ENCODE assay signal across 8 mouse cellular contexts in genomic region chr11:84513171-84514116, GRCm38 (mm10). TPM values are rescaled to one million over a fixed set of nuclear protein-coding genes. Genes with fewer than 3 reads are reported as not detected.
DNase-seq lines count a peak whose midpoint lies in the region; ATAC-seq and TF ChIP-seq lines count a peak whose summit lies in the region.

Aatf (minus strand) TSS chr11:84513522.

- under 1% methylated on average over 80 of the region's 80 CpGs for WGBS in cerebellum, adult 2 months
- WGBS in forebrain, postnatal 0 days = 1% methylated on average over 80 of the region's 80 CpGs
- under 1% methylated on average over 80 of the region's 80 CpGs for WGBS in lung, embryonic 15.5 days

- H3K4me1 ChIP-seq in MEL (ENCODE audit: control insufficient read depth in 1 of 2, insufficient read depth in 2 of 2, low read length in 2 of 2) = peaks cover 8 to 14% of the 10 kb centered on the region in 2 experiments; a peak in 3 of 4 replicates
- no peaks in the 10 kb centered on the region; the same call in 1 of the 2 replicates for H3K4me1 ChIP-seq in cerebellum, adult 2 months (ENCODE audit: control insufficient read depth, insufficient read depth, low read length)
- H3K4me1 ChIP-seq in forebrain, postnatal 0 days (ENCODE audit: insufficient read depth) = 0 out of 2 replicates have a peak, but pooled peaks cover 6% of the 10 kb centered on the region
- H3K4me1 ChIP-seq in lung, embryonic 15.5 days = peaks cover 14% of the 10 kb centered on the region

- H3K4me2 ChIP-seq in forebrain, postnatal 0 days (ENCODE audit: low read depth) = peak within 1 kb of the TSS; percentile 88
- H3K4me2 ChIP-seq in lung, embryonic 15.5 days = peak within 1 kb of the TSS; percentile 89

- peak; percentile 99 for DNase-seq in MEL (ENCODE audit: low read depth, low spot score)
- peak; percentile 97 for DNase-seq in cerebellum, adult 2 months
- DNase-seq in forebrain, postnatal 0 days = peak; percentile 99
- DNase-seq in heart, postnatal 4 days = peak; percentile 96
- peak; percentile 90 to 95 for DNase-seq in layer of hippocampus, adult 8-10 months (ENCODE audit: low spot score in 2 of 2)
- DNase-seq in ovary, adult 18-20 months (ENCODE audit: low spot score) = peak; percentile 93
- DNase-seq in thymus, postnatal 0 days (ENCODE audit: low spot score) = peak; percentile 98

- peaks cover 20% of the 10 kb centered on the region for H3K79me2 ChIP-seq in MEL (ENCODE audit: control insufficient read depth, insufficient read depth, low read length, poor library complexity)

- H3K9ac ChIP-seq in MEL (ENCODE audit: control insufficient read depth, low read depth, low read length, poor library complexity, severe bottlenecking) = peak within 1 kb of the TSS; percentile 95
- H3K9ac ChIP-seq in forebrain, postnatal 0 days = peak within 1 kb of the TSS; percentile 79
- H3K9ac ChIP-seq in lung, embryonic 15.5 days = peak within 1 kb of the TSS; percentile 77

- H3K27ac ChIP-seq in MEL (ENCODE audit: control insufficient read depth, low read depth, low read length) = peak within 1 kb of the TSS; percentile 85
- peak within 1 kb of the TSS; percentile 53 for H3K27ac ChIP-seq in cerebellum, adult 2 months (ENCODE audit: insufficient read depth, low read length)
- H3K27ac ChIP-seq in forebrain, postnatal 0 days (ENCODE audit: low read depth, low read length) = peak within 1 kb of the TSS; percentile 77
- peak within 1 kb of the TSS; percentile 71 for H3K27ac ChIP-seq in lung, embryonic 15.5 days

- H3K36me3 ChIP-seq in MEL (ENCODE audit: control insufficient read depth in 1 of 2, insufficient read depth in 2 of 2, low read length in 2 of 2) = peaks cover 10 to 31% of the 10 kb centered on the region in 2 experiments
- H3K36me3 ChIP-seq in forebrain, postnatal 0 days (ENCODE audit: insufficient read depth) = no peaks in the 10 kb centered on the region; the same call in 1 of the 2 replicates
- peaks cover 22% of the 10 kb centered on the region for H3K36me3 ChIP-seq in lung, embryonic 15.5 days

- TF ChIP-seq CTCF in MEL (IDR thresholded peaks at IDR 0.05 in 2 of 3, conservative IDR thresholded peaks at IDR 0.05 in 1 of 3; ENCODE audit: control insufficient read depth in 1 of 3, insufficient read depth in 1 of 3, low read depth in 2 of 3, low read length in 3 of 3, poor library complexity in 1 of 3, severe bottlenecking in 1 of 3) = no peak
- no peak for TF ChIP-seq CTCF in cerebellum, adult 2 months (IDR thresholded peaks at IDR 0.05; ENCODE audit: borderline replicate concordance, insufficient read depth, low read depth, low read length)
- TF ChIP-seq CTCF in forebrain, postnatal 0 days (IDR thresholded peaks at IDR 0.05; ENCODE audit: low read depth) = no peak

- no peaks in the 10 kb centered on the region for H3K9me3 ChIP-seq in MEL (replicated peaks; ENCODE audit: insufficient read depth, low read length)
- H3K9me3 ChIP-seq in forebrain, postnatal 0 days (ENCODE audit: low read length) = no peaks in the 10 kb centered on the region
- no peaks in the 10 kb centered on the region for H3K9me3 ChIP-seq in lung, embryonic 15.5 days

- no peak for TF ChIP-seq RAD21 in MEL (IDR thresholded peaks at IDR 0.05; ENCODE audit: low read depth, low read length)

- ATAC-seq in forebrain, postnatal 0 days = peak; percentile 99
- peak; percentile 99 for ATAC-seq in lung, embryonic 15.5 days (ENCODE audit: borderline replicate concordance, extremely low read depth, low FRiP score, low TSS enrichment)

- peak within 1 kb of the TSS; percentile 78 to 94 for H3K4me3 ChIP-seq in MEL (ENCODE audit: control insufficient read depth in 1 of 2, insufficient read depth in 1 of 2, low read depth in 2 of 2, low read length in 2 of 2)
- H3K4me3 ChIP-seq in cerebellum, adult 2 months (replicated peaks; ENCODE audit: insufficient read depth, low read depth, low read length) = peak within 1 kb of the TSS; percentile 82
- peak within 1 kb of the TSS; percentile 88 for H3K4me3 ChIP-seq in forebrain, postnatal 0 days (ENCODE audit: low read depth, low read length)
- H3K4me3 ChIP-seq in lung, embryonic 15.5 days = peak within 1 kb of the TSS; percentile 74

- TF ChIP-seq EP300 in MEL (IDR thresholded peaks at IDR 0.05; ENCODE audit: low read depth in 1 of 2, low read length in 2 of 2) = peak in 1 of 2 experiments; percentile 15; a peak in 1 of 4 replicates

- no peaks in the 10 kb centered on the region; a peak in 1 of 4 replicates for H3K27me3 ChIP-seq in MEL (ENCODE audit: control insufficient read depth in 1 of 2, insufficient read depth in 2 of 2, low read length in 2 of 2)
- no peaks in the 10 kb centered on the region for H3K27me3 ChIP-seq in cerebellum, adult 2 months (ENCODE audit: control insufficient read depth, insufficient read depth, low read length)
- H3K27me3 ChIP-seq in forebrain, postnatal 0 days (ENCODE audit: insufficient read depth, low read length) = peaks cover 33% of the 10 kb centered on the region
- peaks cover 40% of the 10 kb centered on the region for H3K27me3 ChIP-seq in lung, embryonic 15.5 days

- TF ChIP-seq POLR2A in MEL (IDR thresholded peaks at IDR 0.05; ENCODE audit: control insufficient read depth in 1 of 2, insufficient read depth in 1 of 2, low read depth in 1 of 2, low read length in 2 of 2, poor library complexity in 1 of 2) = peak; percentile 89 to 98
- TF ChIP-seq POLR2A in cerebellum, adult 2 months (IDR thresholded peaks at IDR 0.05; ENCODE audit: borderline replicate concordance, insufficient read depth, low read length) = peak; percentile 97

TF ChIP-seq in MEL, 35 proteins besides CTCF, POLR2A, EP300 and RAD21 (continues in another document):
- TF ChIP-seq SMC3 (IDR thresholded peaks at IDR 0.05; ENCODE audit: low read depth, low read length) = no peak; the same call in 1 of the 2 replicates
- TF ChIP-seq E2F4 (IDR thresholded peaks at IDR 0.05; ENCODE audit: borderline replicate concordance, low read depth, low read length) = no peak
- TF ChIP-seq MAFK (IDR thresholded peaks at IDR 0.05; ENCODE audit: borderline replicate concordance, low read depth, low read length) = no peak
- TF ChIP-seq USF1 (IDR thresholded peaks at IDR 0.05; ENCODE audit: low read depth, low read length) = peak; percentile 99
- peak; percentile 99 for TF ChIP-seq MXI1 (IDR thresholded peaks at IDR 0.05; ENCODE audit: low read depth, low read length)
- no peak for TF ChIP-seq MEF2A (IDR thresholded peaks at IDR 0.05; ENCODE audit: extremely low read depth, insufficient replicate concordance, low read depth, low read length, poor library complexity, severe bottlenecking)
- no peak for TF ChIP-seq GABPA (IDR thresholded peaks at IDR 0.05; ENCODE audit: low read depth, low read length)
- TF ChIP-seq CHD2 (IDR thresholded peaks at IDR 0.05; ENCODE audit: low read length) = no peak
- no peak for TF ChIP-seq ZNF384 (IDR thresholded peaks at IDR 0.05; ENCODE audit: low read depth, low read length)
- peak; percentile 79 for TF ChIP-seq HCFC1 (IDR thresholded peaks at IDR 0.05; ENCODE audit: low read depth, low read length)
- peak; percentile 97 for TF ChIP-seq SIN3A (IDR thresholded peaks at IDR 0.05; ENCODE audit: low read length)
- TF ChIP-seq ZMIZ1 (IDR thresholded peaks at IDR 0.05; ENCODE audit: low read depth, low read length) = peak; percentile 97
- TF ChIP-seq CHD1 (IDR thresholded peaks at IDR 0.05; ENCODE audit: low read depth, low read length) = 0 out of 2 replicates have a peak, but pooled peaks have one; percentile 35
- peak; percentile 98 for TF ChIP-seq MAX (IDR thresholded peaks at IDR 0.05; ENCODE audit: low read length)
- no peak for TF ChIP-seq TAL1 (IDR thresholded peaks at IDR 0.05; ENCODE audit: low read length)
- no peak for TF ChIP-seq ZC3H11A (IDR thresholded peaks at IDR 0.05; ENCODE audit: low read depth, low read length)
- no peak; the same call in 1 of the 2 replicates for TF ChIP-seq KAT2A (conservative IDR thresholded peaks at IDR 0.05; ENCODE audit: low read depth, low read length)
- no peak for TF ChIP-seq JUND (IDR thresholded peaks at IDR 0.05; ENCODE audit: low read depth, low read length)
- TF ChIP-seq ETS1 (IDR thresholded peaks at IDR 0.05; ENCODE audit: low read depth, low read length) = 0 out of 2 replicates have a peak, but pooled peaks have one; percentile 7
- peak; percentile 96 for TF ChIP-seq ELF1 (IDR thresholded peaks at IDR 0.05; ENCODE audit: low read depth, low read length)
- TF ChIP-seq GATA1 (IDR thresholded peaks at IDR 0.05; ENCODE audit: low read depth, low read length) = no peak
- TF ChIP-seq MYC (IDR thresholded peaks at IDR 0.05; ENCODE audit: low read depth, low read length) = peak; percentile 96
- TF ChIP-seq BHLHE40 (IDR thresholded peaks at IDR 0.05; ENCODE audit: borderline replicate concordance, low read depth, low read length) = peak; percentile 97
- no peak for TF ChIP-seq POLR2AphosphoS5 (IDR thresholded peaks at IDR 0.05; ENCODE audit: borderline replicate concordance, low read depth, low read length)
- peak; percentile 66; the same call in 1 of the 2 replicates for TF ChIP-seq TCF12 (IDR thresholded peaks at IDR 0.05; ENCODE audit: low read depth, low read length)
- TF ChIP-seq NRF1 (IDR thresholded peaks at IDR 0.05; ENCODE audit: insufficient read depth, low read depth, low read length, poor library complexity, severe bottlenecking) = peak; percentile 96
- peak; percentile 99 for TF ChIP-seq POLR2AphosphoS2 (IDR thresholded peaks at IDR 0.05; ENCODE audit: low read length)
- peak; percentile 39 to 88; a peak in 3 of 4 replicates for TF ChIP-seq USF2 (IDR thresholded peaks at IDR 0.05; ENCODE audit: borderline replicate concordance in 1 of 2, insufficient read depth in 1 of 2, low read depth in 1 of 2, low read length in 2 of 2)
- no peak for TF ChIP-seq RCOR1 (IDR thresholded peaks at IDR 0.05; ENCODE audit: low read depth, low read length)
- TF ChIP-seq MAZ (IDR thresholded peaks at IDR 0.05; ENCODE audit: low read depth, low read length) = no peak
- TF ChIP-seq NELFE (IDR thresholded peaks at IDR 0.05; ENCODE audit: low read depth, low read length) = peak; percentile 98

RNA-seq across cellular contexts. Expression of gene Aatf, which starts in this region (rescaled TPM):
- total RNA-seq in MEL (2012; rRNA removed) = 213 and 243 TPM in 2 replicates
- 100 to 1,000 TPM in 1 of 2 experiments, not detected in 1; 187 TPM for polyA plus RNA-seq in MEL (2012; ENCODE audit: insufficient read depth in 1 of 2, insufficient read length in 2 of 2, low read depth in 1 of 2, low replicate concordance in 2 of 2, missing spikeins in 1 of 2)
- polyA plus RNA-seq in cerebellum, adult 2 months (2012; rRNA removed) = 14.0 and 14.1 TPM in 2 replicates
- total RNA-seq in forebrain, postnatal 0 days (2014; rRNA removed) = 25.5 and 38.9 TPM in 2 replicates
- 34.1 and 40.4 TPM in 2 replicates for polyA plus RNA-seq in forebrain, postnatal 0 days (2015; fragmentation: Nextera tagmentation; extraction: Ambion mirVana)
- 10 to 100 TPM; 15.2 to 18.8 TPM for total RNA-seq in heart, postnatal 4 days (2021)
- 10 to 100 TPM; 20.1 to 24.8 (median 21.7) TPM for total RNA-seq in layer of hippocampus, adult 8-10 months (2022)
- polyA plus RNA-seq in lung, embryonic 15.5 days (2015; fragmentation: Nextera tagmentation; extraction: Ambion mirVana) = 43.1 and 47.0 TPM in 2 replicates
- polyA plus RNA-seq in thymus, postnatal 0 days (2015; fragmentation: Nextera tagmentation; extraction: Ambion mirVana) = 51.8 and 54.5 TPM in 2 replicates

Comparison
In these comparisons a context has a peak if more than half of its experiments do, and no peak if none do; other contexts are left out.
1. Peak in every context shown above with its lines: DNase-seq, ATAC-seq, H3K4me3 ChIP-seq and H3K27ac ChIP-seq.